Mouse (Mus musculus) MN1 (cell line): ENCODE data around the gene Pagr1a.

Experiments used
- DNase-seq: peaks from one replicate; pipeline ENCODE4 v3.0.0-alpha.2; 2016; ENCODE audit warnings: low spot score

Gene Pagr1a

DNA sequence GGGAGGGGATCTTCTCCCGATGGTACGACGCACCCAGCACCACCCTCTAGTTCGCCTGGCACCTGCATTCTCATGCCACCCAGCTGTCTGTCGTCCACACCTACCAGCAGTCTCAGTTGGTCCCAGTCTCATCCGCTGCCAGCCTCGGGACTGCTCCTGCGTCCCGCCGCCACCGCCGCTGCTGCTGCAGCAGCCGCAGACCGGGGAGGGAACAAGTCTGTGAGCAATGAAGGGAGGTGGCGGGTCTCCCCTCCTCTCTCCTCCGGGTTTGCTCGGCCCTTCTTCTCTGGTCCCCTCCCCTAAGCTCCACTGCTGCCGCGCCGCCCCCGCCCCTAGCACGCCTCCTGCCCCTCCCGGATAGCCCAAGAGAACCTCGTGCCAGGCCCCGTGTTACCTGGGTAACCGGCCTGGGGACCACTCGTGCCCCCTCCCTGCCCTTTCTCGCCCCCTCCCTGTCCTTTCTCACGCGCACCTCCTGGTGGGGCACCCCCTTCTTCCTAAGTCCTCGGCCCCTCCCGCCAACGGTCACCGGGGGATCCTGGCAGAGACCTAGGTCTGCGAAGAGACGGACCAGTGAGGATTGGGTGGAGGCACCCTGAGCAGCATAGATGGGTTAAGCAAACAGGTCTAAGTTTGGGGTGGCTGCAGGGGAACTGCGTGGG is 3.9 kb upstream of the Pagr1a start, which contains the start of the genes Gm42742 and Prrt2:
TSS of gene Gm42742 (minus strand) at position 197 of the 662 bp plus-strand sequence.
TSS of gene Prrt2 (minus strand) at position 311 of the 662 bp plus-strand sequence.
- DNase-seq, result peak; percentile 46

- no peak for DNase-seq
Observed at GRCm38 (mm10) chr7:127020491-127020890, 3.3 kb upstream of the Pagr1a start.

DNA sequence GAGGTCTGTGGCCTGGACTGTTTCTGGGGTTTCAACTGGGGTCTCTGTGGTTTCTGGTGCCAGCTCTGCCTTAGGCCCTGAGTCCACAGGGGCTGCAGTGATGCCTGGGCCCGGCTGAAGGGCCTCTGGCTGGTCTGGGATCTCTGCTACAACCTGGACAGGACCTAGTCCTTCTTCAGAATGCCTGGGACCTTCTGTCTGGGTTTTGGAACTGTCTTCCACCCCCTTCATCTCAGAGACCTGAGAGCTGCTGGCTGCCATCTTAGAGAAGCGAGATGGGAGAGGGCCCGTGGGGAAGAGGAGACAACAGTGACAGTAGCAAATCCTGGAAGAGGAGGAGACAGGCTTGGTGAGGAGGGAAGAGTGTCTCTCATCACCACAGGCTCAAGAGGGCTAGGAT is 2.9 kb upstream of the Pagr1a start:
- no peak for DNase-seq

GRCm38 (mm10) chr7:127019306-127019960 is 2.3 kb upstream of the Pagr1a start:
- no peak for DNase-seq

GRCm38 (mm10) chr7:127018416-127019305 is 1.5 kb upstream of the Pagr1a start:
- no peak for DNase-seq

GRCm38 (mm10) chr7:127017950-127018345 is 796 bp upstream of the Pagr1a start:
- DNase-seq, result no peak

GRCm38 (mm10) chr7:127016486-127016938 is 640 bp downstream of the Pagr1a start:
- DNase-seq, result no peak

DNA sequence TGATC is 869 bp downstream of the Pagr1a start, which contains the start of gene Pagr1b:
TSS of gene Pagr1b (minus strand) at position 4 of the 5 bp plus-strand sequence.
- DNase-seq, result no peak

- peak; percentile 66 for DNase-seq
Observed at GRCm38 (mm10) chr7:127016081-127016480, 1.1 kb downstream of the Pagr1a start.

- DNase-seq, result peak; percentile 51
Observed at GRCm38 (mm10) chr7:127014993-127015392, 2.2 kb downstream of the Pagr1a start.

- DNase-seq, result peak; percentile 67
Observed at GRCm38 (mm10) chr7:127014320-127014719, 2.8 kb downstream of the Pagr1a start, which contains the start of gene Mvp. Gene Mvp (minus strand): TSS chr7:127014621.

DNA sequence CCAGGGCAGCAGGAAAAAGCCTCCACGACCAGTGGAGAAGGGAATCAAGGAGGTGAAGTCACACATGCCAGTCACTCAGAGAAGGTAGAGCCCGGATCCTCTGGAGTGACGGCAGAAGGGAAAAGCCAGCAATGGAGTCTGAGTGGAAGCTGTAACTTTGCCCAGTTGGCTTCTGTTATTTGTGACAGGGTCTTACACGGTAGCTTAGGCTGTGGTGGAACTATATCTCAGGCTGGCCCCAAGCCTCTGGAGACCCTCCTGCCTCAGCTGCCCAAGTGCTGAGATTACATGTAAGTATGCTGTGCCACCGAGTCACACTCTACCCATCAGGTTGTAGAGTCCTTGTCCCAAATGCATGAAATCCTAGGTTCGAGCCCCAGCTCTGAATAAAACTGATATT is 3.8 kb downstream of the Pagr1a start:
- DNase-seq, result no peak

- DNase-seq, result no peak
Observed at GRCm38 (mm10) chr7:127012845-127013244, 4.3 kb downstream of the Pagr1a start.

DNA sequence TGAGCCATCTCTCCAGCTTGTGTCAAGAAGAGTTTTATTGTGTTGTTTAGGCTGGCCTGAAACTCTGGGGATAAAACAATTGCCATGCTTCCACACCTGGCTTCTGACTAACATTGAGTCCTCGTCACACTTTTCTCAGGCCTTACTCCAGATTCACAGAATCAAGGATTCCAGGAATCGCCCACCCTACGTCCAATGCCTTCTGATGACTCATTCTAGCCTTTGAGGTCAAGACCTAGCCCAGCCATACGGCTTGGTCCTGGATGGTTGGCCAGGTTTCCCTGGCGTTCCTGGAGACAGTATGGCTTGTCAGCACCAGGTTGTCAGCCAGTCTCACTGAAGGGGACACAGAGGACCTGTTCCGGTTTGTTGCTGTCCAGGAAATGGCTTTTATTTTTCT is 4.8 kb downstream of the Pagr1a start:
- DNase-seq, result no peak

DNA sequence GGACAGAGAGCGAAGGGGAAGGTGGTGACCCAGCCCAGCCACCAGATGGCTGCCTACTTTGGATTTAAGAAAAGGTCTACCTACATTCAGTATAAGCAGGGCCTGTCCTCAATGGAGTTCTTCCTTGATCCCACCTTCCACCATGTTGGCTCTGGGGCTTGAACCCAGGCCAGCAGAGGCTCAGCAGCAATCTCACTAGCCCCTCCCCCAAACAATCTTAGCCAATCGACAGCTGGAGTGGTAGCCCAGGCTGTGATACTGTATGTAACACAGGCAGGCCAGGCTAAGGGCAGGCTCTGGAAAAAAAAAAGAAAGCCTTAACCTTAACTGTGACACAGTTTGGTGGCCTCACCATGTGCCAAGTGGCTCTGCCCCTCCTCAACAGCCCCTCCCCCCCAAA is 5.4 kb downstream of the Pagr1a start:
- DNase-seq, result no peak

DNA sequence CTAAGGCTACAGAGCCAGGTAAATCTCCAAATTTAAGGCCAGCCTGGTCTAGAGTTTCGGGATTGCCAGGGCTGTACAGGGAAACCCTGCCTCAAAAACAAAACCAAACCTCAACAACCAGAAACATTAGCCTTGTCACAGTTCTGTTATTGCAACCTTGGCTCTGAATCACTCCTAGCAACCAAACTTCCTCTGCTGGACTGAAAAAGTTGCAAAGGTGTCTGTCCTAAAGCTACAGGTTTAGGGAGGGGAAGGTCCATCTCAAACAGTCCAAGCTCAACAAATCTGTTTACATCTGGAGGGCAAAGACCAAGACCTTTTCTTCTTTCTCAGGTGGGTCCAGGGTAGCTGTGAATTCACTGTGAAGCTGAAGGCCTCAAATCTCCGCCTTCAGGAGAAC is 6.1 kb downstream of the Pagr1a start:
- DNase-seq, result no peak

DNA sequence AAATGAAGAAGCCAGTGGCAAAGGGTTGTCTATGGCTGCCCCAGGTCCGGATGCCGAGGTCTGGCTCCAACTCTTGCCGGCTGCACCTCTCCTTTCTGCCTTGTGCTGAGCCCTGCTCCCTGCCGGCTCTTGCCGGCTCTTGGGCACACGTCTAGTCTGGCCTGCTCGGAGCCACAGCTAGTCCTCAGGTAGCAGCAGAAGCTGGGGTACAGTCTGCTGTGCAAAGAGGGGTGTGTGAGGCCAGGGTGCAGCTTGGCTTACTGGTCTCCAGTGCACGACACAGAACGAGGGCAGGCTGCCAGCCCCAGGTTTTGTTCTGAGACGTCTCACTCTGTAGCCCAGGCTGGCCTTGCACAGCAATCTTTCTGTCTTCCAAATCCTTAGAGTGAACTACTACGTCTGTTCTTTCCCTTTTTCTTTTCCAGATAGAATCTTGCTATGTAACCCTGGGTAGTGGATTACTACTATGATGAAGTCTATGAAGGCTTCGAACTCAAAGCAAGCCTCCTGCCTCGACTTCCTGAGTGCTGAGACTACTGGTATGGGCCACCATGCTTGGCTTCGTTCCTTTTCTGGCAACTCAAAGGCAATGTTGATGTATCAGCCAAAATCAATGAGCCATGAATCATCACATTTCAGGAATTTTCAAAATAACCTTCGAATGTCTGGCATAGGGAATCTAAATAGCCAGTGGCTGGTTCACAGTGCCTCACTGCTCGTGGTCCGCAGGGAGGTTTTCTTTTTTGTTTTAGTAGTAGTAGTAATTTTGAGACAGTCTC is 7.7 kb downstream of the Pagr1a start:
- DNase-seq, result no peak

- peak; percentile 69 for DNase-seq
Observed at GRCm38 (mm10) chr7:127008239-127009019, 8.7 kb downstream of the Pagr1a start.

GRCm38 (mm10) chr7:127007313-127008024 is 9.7 kb downstream of the Pagr1a start:
- no peak for DNase-seq

DNA sequence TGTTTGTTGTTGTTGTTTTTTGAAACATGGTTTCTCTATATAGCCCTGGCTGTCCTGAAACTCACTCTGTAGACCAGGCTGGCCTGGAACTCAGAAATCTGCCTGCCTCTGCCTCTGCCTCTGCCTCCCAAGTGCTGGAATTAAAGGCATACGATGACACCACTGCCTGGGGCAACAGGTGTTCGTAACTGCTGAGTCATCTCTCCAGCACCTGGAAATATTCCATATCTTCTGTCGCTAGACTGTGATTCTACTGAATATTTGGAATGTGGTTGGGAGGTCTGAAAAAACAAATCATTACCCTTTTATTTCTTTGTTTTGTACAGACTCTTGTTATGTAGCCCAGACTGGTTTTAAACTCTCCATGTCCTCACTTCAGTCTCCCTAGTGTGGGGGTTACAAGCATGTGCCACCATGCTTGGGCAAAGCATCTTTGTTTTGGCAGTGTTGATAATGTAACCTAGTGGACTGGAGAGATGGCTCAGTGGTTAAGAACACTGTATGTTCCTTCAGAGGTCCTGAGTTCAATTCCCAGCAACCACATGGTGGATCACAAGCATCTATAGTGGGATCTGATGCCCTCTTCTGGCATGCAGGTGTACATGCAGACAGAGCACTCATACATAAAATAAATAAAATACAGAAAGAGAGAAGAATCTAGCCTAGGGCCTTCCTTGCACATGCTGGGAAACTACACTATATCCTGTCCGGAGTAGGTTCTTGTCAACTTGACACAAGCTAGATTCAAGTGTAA is 12.9 kb downstream of the Pagr1a start:
- no peak for DNase-seq
